Comparison of ENCODE assay signal across 13 mouse cellular contexts in genomic region chr15:52565449-52565851, GRCm38 (mm10).
DNase-seq lines count a peak whose midpoint lies in the region; ATAC-seq and TF ChIP-seq lines count a peak whose summit lies in the region.
"Had no signal": no experiment of that assay in that cellular context is flagged by ENCODE, and none has a peak within 500 bp of the region (broad histone marks: within the 10 kb centered on the region; RNA-seq: fewer than 3 reads in every experiment).

No protein-coding gene starts in this region.

- no peaks in the 10 kb centered on the region for H3K9me3 ChIP-seq in lung, embryonic 14.5 days (ENCODE audit: low read depth, low read length)
- no peaks in the 10 kb centered on the region for H3K9me3 ChIP-seq in heart, embryonic 12.5 days (replicated peaks)
- H3K9me3 ChIP-seq: liver, embryonic 13.5 days; neural tube, embryonic 12.5 days had no signal

- 65% methylated on average over 5 of the region's 5 CpGs for WGBS in lung, embryonic 14.5 days
- WGBS in heart, embryonic 12.5 days: 69% methylated on average over 5 of the region's 5 CpGs

- ATAC-seq in lung, embryonic 14.5 days (ENCODE audit: insufficient read depth): no peak
- no peak for ATAC-seq in heart, embryonic 12.5 days (ENCODE audit: insufficient number of reproducible peaks, low FRiP score)

- no peak for TF ChIP-seq CTCF in lung, embryonic 14.5 days (IDR thresholded peaks at IDR 0.05; ENCODE audit: low read depth)

- H3K36me3 ChIP-seq in lung, embryonic 14.5 days (ENCODE audit: insufficient read depth): no peaks in the 10 kb centered on the region
- H3K36me3 ChIP-seq in heart, embryonic 12.5 days: no peaks in the 10 kb centered on the region
- H3K36me3 ChIP-seq: liver, embryonic 13.5 days; neural tube, embryonic 12.5 days had no signal

- no peaks in the 10 kb centered on the region for H3K4me1 ChIP-seq in lung, embryonic 14.5 days (ENCODE audit: insufficient read depth)
- no peaks in the 10 kb centered on the region for H3K4me1 ChIP-seq in heart, embryonic 12.5 days (replicated peaks)
- H3K4me1 ChIP-seq: liver, embryonic 13.5 days; megakaryocyte, embryonic 14.5 days; neural tube, embryonic 12.5 days had no signal

- H3K9ac ChIP-seq in lung, embryonic 14.5 days: no peak overlapping the region
- H3K9ac ChIP-seq in heart, embryonic 12.5 days: no peak overlapping the region
- H3K9ac ChIP-seq: hindbrain, embryonic 14.5 days; liver, embryonic 13.5 days; neural tube, embryonic 12.5 days had no signal

- no peaks in the 10 kb centered on the region for H3K27me3 ChIP-seq in lung, embryonic 14.5 days (ENCODE audit: insufficient read depth, low read length)
- H3K27me3 ChIP-seq in heart, embryonic 12.5 days (replicated peaks): no peaks in the 10 kb centered on the region
- H3K27me3 ChIP-seq: liver, embryonic 13.5 days; megakaryocyte, embryonic 14.5 days; neural tube, embryonic 12.5 days had no signal

- no peak overlapping the region for H3K27ac ChIP-seq in lung, embryonic 14.5 days (ENCODE audit: low read depth)
- H3K27ac ChIP-seq in heart, embryonic 12.5 days (ENCODE audit: poor library complexity, severe bottlenecking): no peak overlapping the region
- H3K27ac ChIP-seq: hindbrain, embryonic 14.5 days; liver, embryonic 13.5 days; neural tube, embryonic 12.5 days had no signal

- intact Hi-C loops in left cerebral cortex, postnatal 14 days (cut with DNase I): no loop called here

- no peak overlapping the region for H3K4me2 ChIP-seq in lung, embryonic 14.5 days
- H3K4me2 ChIP-seq in heart, embryonic 12.5 days: no peak overlapping the region
- H3K4me2 ChIP-seq: hindbrain, embryonic 14.5 days; liver, embryonic 13.5 days; neural tube, embryonic 12.5 days had no signal

- H3K4me3 ChIP-seq in lung, embryonic 14.5 days (ENCODE audit: low read depth, low read length): no peak overlapping the region
- no peak overlapping the region for H3K4me3 ChIP-seq in heart, embryonic 12.5 days
- H3K4me3 ChIP-seq: liver, embryonic 13.5 days; megakaryocyte, embryonic 14.5 days; neural tube, embryonic 12.5 days had no signal

- peak; percentile 1 for DNase-seq in lung, embryonic 14.5 days
- no peak for DNase-seq in lung, postnatal 4 days
- DNase-seq in frontal cortex, postnatal 36 days (ENCODE audit: low spot score in 2 of 2): peak; percentile 31 to 69
- peak; percentile 11 to 62 for DNase-seq in left cerebral cortex, postnatal 14 days (ENCODE audit: low spot score in 2 of 2)
- no peak for DNase-seq in ovary, postnatal 36 days (ENCODE audit: low spot score)
- DNase-seq in urinary bladder, postnatal 14 days (ENCODE audit: low spot score): no peak
- no peak for DNase-seq in kidney, postnatal 14 days
- DNase-seq: kidney, postnatal 10 days; liver, embryonic 13.5 days had no signal

Comparison
In these comparisons a context has a peak if more than half of its experiments do, and no peak if none do; other contexts are left out.
1. DNase-seq: peak in lung, embryonic 14.5 days (single experiment), frontal cortex, postnatal 36 days (2 of 2) and left cerebral cortex, postnatal 14 days (2 of 2); none in lung, postnatal 4 days (0 of 2), ovary, postnatal 36 days (single experiment), urinary bladder, postnatal 14 days (single experiment) and kidney, postnatal 14 days (single experiment).